Mouse (Mus musculus) small intestine, adult 2 months (tissue): ENCODE data around the gene Znrd1. TPM values are rescaled to one million over a fixed set of nuclear protein-coding genes. Genes with fewer than 3 reads are reported as not detected.
"Not testable (repeated sequence)": the region's sequence is repeated elsewhere in the genome, so short reads cannot be mapped to it uniquely, and the experiment has no call there.

Experiments used
- H3K27ac ChIP-seq: fragments of 200-500 bp; 2 replicates; pipeline ENCODE4 v1.5.1; 2012; ENCODE audit warnings: low read depth, low read length, control low read depth, inconsistent platforms; ENCODE audit not compliant: insufficient read depth
- H3K27me3 ChIP-seq: fragments of 200-500 bp; 2 replicates; pipeline ENCODE4 v1.6.1; 2012; ENCODE audit warnings: mild to moderate bottlenecking, moderate library complexity, low read length, inconsistent platforms; ENCODE audit not compliant: control insufficient read depth, insufficient read depth
- H3K36me3 ChIP-seq: fragments of 200-500 bp; 2 replicates; pipeline ENCODE4 v1.6.1; 2012; ENCODE audit warnings: mild to moderate bottlenecking, low read length, control low read depth, inconsistent platforms; ENCODE audit not compliant: control insufficient read depth, insufficient read depth
- H3K4me1 ChIP-seq: fragments of 200-500 bp; 2 replicates; pipeline ENCODE4 v1.6.1; 2012; ENCODE audit warnings: low read length, inconsistent platforms, mixed read lengths; ENCODE audit not compliant: control insufficient read depth, insufficient read depth, insufficient read length
- H3K4me3 ChIP-seq: fragments of 200-500 bp; 2 replicates; pipeline ENCODE4 v1.5.1; 2012; ENCODE audit warnings: low read depth, mild to moderate bottlenecking, control low read depth, inconsistent platforms, low read length, moderate library complexity
- CTCF ChIP-seq: fragments of 200-500 bp; IDR thresholded peaks from 2 replicates; pipeline ENCODE4 v1.5.1; 2012; ENCODE audit warnings: low read depth, mild to moderate bottlenecking, control low read depth, inconsistent platforms, low read length, moderate library complexity, mixed read lengths; ENCODE audit not compliant: insufficient replicate concordance, insufficient read length; ENCODE audit errors: extremely low read depth
- POLR2A ChIP-seq: fragments of 200-500 bp; IDR thresholded peaks from 2 replicates; pipeline ENCODE4 v1.6.1; 2012; ENCODE audit warnings: low read depth, mild to moderate bottlenecking, control low read depth, inconsistent platforms, low read length, moderate library complexity
- WGBS: fragments of 180-500 bp; shearing (Covaris S2); methylation state at CpG from one replicate; pipeline ENCODE4 v1.1.7; 2018; 5-methylcytosine and 5-hydroxymethylcytosine counted together
- polyA plus RNA-seq: library from polyadenylated mRNA; depleted of rRNA; stranded (reverse); fragments of >200 nt; gene quantifications from 2 replicates; pipeline ENCODE4 v1.2.3, GENCODE M21; 2012

Gene Znrd1
- polyA plus RNA-seq, 1 experiment, result 23.8 TPM

DNA sequence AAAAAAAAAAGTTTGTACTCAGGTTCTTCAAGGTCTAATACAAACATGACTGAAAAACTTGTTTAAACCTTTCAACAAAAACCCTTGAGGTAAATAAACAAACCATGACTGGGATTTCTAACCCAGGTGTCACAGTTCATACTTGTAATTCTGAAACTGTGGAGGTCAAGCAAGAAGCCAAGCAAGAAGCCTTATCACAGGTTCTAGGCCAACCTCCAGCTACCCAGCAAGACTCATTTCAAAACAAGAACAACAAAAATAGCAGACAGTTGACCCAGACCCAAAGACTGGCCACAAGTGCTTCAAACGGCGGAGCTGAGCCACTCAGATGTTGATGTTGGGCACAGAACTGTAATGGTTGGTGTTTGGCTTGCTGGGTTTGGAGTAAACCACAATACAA lies 36.2 kb upstream of the Znrd1 start:
- H3K4me1 ChIP-seq, result no peaks in the 10 kb centered on the region
- 78% methylated on average over 2 of the region's 2 CpGs for WGBS
- H3K27me3 ChIP-seq, result no peaks in the 10 kb centered on the region
- no peak for TF ChIP-seq CTCF
- TF ChIP-seq POLR2A, result no peak
- no peaks in the 10 kb centered on the region for H3K36me3 ChIP-seq
- no peak overlapping the region for H3K27ac ChIP-seq
- H3K4me3 ChIP-seq, result no peak overlapping the region

DNA sequence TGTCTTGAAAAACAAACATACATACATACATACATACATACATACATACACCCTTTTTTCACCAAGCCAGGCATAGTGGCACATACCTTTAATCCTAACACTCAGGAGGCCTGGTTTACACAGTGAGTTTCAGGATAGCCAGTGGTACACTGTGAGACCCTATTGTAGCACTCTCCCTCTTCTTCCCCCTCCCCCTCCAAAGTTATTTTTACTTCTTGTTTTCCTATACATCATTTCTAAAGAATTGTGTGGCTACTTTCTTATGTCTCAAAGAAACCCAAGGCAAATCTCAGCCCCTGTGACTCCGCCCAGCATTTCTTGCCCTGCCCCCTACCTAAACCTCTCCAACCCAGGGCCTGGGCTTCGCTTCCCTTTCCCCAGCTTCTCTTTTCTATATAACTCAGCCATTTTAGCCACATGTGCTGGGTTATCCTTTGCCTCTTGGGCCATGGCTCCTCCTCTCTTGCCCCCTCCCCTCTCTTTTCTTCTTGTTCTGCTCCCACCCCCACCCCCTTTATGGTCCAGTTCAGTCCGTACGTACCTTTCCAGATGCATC lies 35.5 kb upstream of the Znrd1 start:
- peaks cover 6% of the 10 kb centered on the region; the same call in 1 of the 2 replicates for H3K27me3 ChIP-seq
- H3K36me3 ChIP-seq, result no peaks in the 10 kb centered on the region
- no peak overlapping the region for H3K27ac ChIP-seq
- 98% methylated on average over 4 of the region's 4 CpGs for WGBS
- no peak overlapping the region for H3K4me3 ChIP-seq
- no peaks in the 10 kb centered on the region for H3K4me1 ChIP-seq
- TF ChIP-seq POLR2A (no peak), CTCF (no peak)

DNA sequence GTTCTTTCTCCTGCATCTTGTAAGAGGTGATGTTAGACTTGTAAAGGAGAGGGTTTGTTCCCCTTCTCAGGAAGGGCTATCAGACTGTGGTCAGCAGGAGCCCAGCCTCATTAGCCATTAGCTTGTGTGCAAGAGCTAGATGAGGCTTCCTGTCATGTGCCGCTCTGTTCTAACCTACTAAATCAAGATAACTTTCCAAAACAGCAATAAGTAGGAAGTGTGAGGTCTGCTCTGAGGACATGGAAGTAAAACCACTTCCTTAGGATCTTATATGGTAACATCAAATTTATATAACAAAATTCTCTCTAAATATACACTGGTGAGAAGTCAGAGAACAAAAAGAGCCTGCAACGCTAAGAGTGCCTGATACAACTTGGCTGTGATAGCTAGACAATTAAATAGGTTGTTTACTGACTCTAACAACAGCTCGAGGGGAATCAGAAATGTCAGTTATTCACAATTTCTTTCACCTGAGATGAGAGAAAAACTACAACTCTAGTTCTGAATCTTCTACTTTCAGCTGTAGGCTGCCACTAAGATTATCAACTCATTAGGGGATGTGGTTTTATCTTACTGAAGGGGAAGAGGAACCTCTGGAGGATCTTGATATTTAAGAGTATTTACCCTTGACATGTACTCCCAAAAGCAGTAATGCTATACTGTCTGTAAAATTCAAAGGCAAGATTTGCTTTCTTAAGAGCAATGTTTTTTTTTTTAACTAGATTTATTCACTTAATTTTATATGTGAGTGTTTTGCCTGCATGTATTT lies 34.2 kb upstream of the Znrd1 start:
- Histone ChIP-seq H3K4me3 (no peak overlapping the region), H3K27ac (no peak overlapping the region), H3K36me3 (no peaks in the 10 kb centered on the region), H3K27me3 (peaks cover 14% of the 10 kb centered on the region; the same call in 1 of the 2 replicates), H3K4me1 (peaks cover 3% of the 10 kb centered on the region; the same call in 1 of the 2 replicates)
- 56% methylated on average over 3 of the region's 3 CpGs for WGBS
- TF ChIP-seq CTCF (no peak), POLR2A (no peak)

DNA sequence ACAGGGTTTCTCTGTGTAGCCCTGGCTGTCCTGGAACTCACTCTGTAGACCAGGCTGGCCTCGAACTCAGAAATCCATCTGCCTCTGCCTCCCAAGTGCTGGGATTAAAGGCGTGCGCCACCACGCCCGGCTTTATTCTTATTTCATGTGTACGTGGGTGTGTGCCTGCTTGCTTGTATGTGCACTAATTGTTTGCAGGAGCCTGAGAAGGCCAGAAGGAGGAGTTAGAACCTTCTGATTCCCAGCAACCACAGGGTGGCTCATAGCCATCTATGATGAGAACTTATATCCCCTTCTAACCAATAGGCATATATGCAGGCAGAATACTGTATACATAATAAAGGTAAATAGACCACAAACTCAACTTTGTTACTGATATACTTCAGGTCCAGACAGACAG lies 32.3 kb upstream of the Znrd1 start:
- H3K27me3 ChIP-seq, result peaks cover 14% of the 10 kb centered on the region; the same call in 1 of the 2 replicates
- 84% methylated on average over 6 of the region's 6 CpGs for WGBS
- H3K36me3 ChIP-seq, H3K4me3 ChIP-seq, H3K27ac ChIP-seq, H3K4me1 ChIP-seq: not testable (repeated sequence)

DNA sequence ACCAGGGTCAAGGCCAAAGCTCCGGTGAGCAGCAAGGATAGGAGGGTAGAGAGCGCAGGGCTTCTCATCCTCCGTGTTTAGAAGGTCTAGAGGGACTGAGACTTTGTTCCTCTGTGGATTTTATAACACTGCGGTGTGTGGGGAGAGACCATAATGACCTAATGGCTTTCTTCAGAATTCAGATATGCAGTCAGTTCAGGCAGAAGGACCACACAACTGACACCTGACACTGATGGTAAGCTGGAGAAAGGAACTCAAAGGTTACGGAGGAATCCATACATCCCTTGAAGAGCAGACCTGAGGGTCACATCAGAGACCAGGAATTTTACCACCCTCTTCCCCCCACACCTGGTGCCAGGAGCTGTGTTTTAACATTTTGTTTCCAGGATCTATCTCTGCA lies 31.1 kb upstream of the Znrd1 start, which contains the start of gene H2-M5:
Gene H2-M5, minus strand, starts transcription at position 101 of the 400 bp plus-strand sequence.
- no peaks in the 10 kb centered on the region for H3K36me3 ChIP-seq
- H3K4me3 ChIP-seq, result no peak within 1 kb of the TSS
- 46% methylated on average over 5 of the region's 5 CpGs for WGBS
- H3K4me1 ChIP-seq, result peaks cover 3% of the 10 kb centered on the region; the same call in 1 of the 2 replicates
- H3K27ac ChIP-seq, result no peak within 1 kb of the TSS
- peaks cover 14% of the 10 kb centered on the region; the same call in 1 of the 2 replicates for H3K27me3 ChIP-seq
- TF ChIP-seq CTCF, result no peak
- TF ChIP-seq POLR2A, result no peak

DNA sequence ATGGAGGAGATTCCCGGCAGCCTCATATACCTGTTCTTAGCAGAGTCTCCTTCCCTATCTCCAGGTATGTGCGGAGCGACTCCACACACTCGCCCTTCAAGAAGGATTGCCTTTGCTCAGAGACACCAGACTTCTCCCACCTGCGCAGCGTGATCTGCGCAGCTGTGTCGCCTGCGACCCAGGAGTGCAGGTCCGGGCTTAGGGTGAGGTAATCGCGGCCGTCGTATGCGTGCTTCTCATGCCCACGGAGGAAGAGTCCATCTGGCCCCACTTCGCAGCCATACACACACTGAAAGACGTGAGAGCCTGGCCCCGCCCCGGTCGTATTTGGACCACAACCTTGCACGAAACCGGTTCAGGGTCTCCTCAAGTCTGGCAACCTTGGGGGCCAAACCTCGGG lies 30.1 kb upstream of the Znrd1 start:
- Histone ChIP-seq H3K36me3 (no peaks in the 10 kb centered on the region), H3K4me3 (no peak overlapping the region), H3K27ac (no peak overlapping the region), H3K4me1 (peaks cover 3% of the 10 kb centered on the region; the same call in 1 of the 2 replicates), H3K27me3 (peaks cover 14% of the 10 kb centered on the region; the same call in 1 of the 2 replicates)
- 9% methylated on average over 24 of the region's 24 CpGs for WGBS
- TF ChIP-seq CTCF, result no peak
- TF ChIP-seq POLR2A, result no peak
